Mouse (Mus musculus) ES-E14 (cell line): ENCODE data around the gene Ell. TPM values are rescaled to one million over a fixed set of nuclear protein-coding genes. Genes with fewer than 3 reads are reported as not detected.

Experiments used
- DNase-seq: peaks from one replicate; pipeline ENCODE4 v3.0.0-alpha.2; 2013; ENCODE audit warnings: low read depth, low spot score
- H3K27ac ChIP-seq: 2 replicates; pipeline ENCODE4 v1.5.1; 2012; ENCODE audit warnings: low read depth, mild to moderate bottlenecking, low read length, moderate library complexity, mixed read lengths; ENCODE audit not compliant: poor library complexity, insufficient read depth, severe bottlenecking
- H3K36me3 ChIP-seq: 2 replicates; pipeline ENCODE4 v1.6.1; 2012; ENCODE audit warnings: mild to moderate bottlenecking, low read length, moderate library complexity, mixed read lengths; ENCODE audit not compliant: control insufficient read depth, poor library complexity, insufficient read depth, severe bottlenecking
- H3K4me1 ChIP-seq, 2 experiments: fragments of 150-350 bp in 1 of 2; sonication (generic) in 1 of 2; 2 replicates each; pipeline ENCODE4 v1.6.1; 2012; ENCODE audit warnings: low read length in 2 of 2, mild to moderate bottlenecking in 1 of 2, mixed read lengths in 1 of 2; ENCODE audit not compliant: control insufficient read depth in 2 of 2, insufficient read depth in 2 of 2, poor library complexity in 1 of 2
- H3K4me3 ChIP-seq, 2 experiments: fragments of 150-350 bp in 1 of 2; sonication (generic) in 1 of 2; 2 replicates each; pipeline ENCODE4 v1.5.1; 2012; ENCODE audit warnings: low read length in 2 of 2, low read depth in 1 of 2, mild to moderate bottlenecking in 1 of 2, mixed read lengths in 1 of 2; ENCODE audit not compliant: insufficient read depth in 1 of 2, poor library complexity in 1 of 2, severe bottlenecking in 1 of 2
- H3K9ac ChIP-seq: 2 replicates; pipeline ENCODE4 v1.6.1; 2012; ENCODE audit warnings: low read depth, mild to moderate bottlenecking, low read length, mixed read lengths; ENCODE audit not compliant: poor library complexity, insufficient read depth, severe bottlenecking
- H3K9me3 ChIP-seq: fragments of 150-350 bp; sonication (generic); 2 replicates; pipeline ENCODE4 v1.6.1; 2012; ENCODE audit warnings: low read depth, mild to moderate bottlenecking, low read length; ENCODE audit not compliant: control insufficient read depth, insufficient read depth
- CHD2 ChIP-seq: IDR thresholded peaks from 2 replicates; pipeline ENCODE4 v1.6.1; 2014; ENCODE audit warnings: mild to moderate bottlenecking, low read depth, low read length, inconsistent platforms
- HCFC1 ChIP-seq: IDR thresholded peaks from 2 replicates; pipeline ENCODE4 v1.6.1; 2012; ENCODE audit warnings: low read length, inconsistent platforms, borderline replicate concordance; ENCODE audit not compliant: insufficient read depth
- MAFK ChIP-seq: IDR thresholded peaks from 2 replicates; pipeline ENCODE4 v1.6.1; 2014; ENCODE audit warnings: mild to moderate bottlenecking, low read depth, low read length, inconsistent platforms; ENCODE audit not compliant: insufficient read depth
- ZC3H11A ChIP-seq: IDR thresholded peaks from 2 replicates; pipeline ENCODE4 v1.6.1; 2012; ENCODE audit warnings: low read depth, mild to moderate bottlenecking, inconsistent platforms, low read length, borderline replicate concordance
- ZNF384 ChIP-seq: IDR thresholded peaks from 2 replicates; pipeline ENCODE4 v1.6.1; 2012; ENCODE audit warnings: low read depth, low read length, inconsistent platforms
- in situ Hi-C, 2 experiments: fragments of 600-800 bp; cut with MboI; formaldehyde crosslinking; loops; one replicate each; pipeline ENCODE4 v1.15.1; 2025; ENCODE audit warnings: low sequenced_read_pairs in 2 of 2, inconsistent platforms in 1 of 2; ENCODE audit not compliant: unreplicated experiment in 2 of 2
- total RNA-seq: library from RNA; depleted of rRNA; stranded (reverse); fragments of 300-350 nt; gene quantifications from 2 replicates; pipeline ENCODE4 v1.2.3, GENCODE M21; 2012

Gene Ell
- total RNA-seq, 1 experiment, result 15.8 TPM

GRCm38 (mm10) chr8:70616645-70617044 is 77.4 kb downstream of the Ell start:
- Histone ChIP-seq H3K4me3 (no peak overlapping the region), H3K4me1 (peaks cover 2 to 23% of the 10 kb centered on the region in 2 experiments; a peak in 2 of 4 replicates), H3K9me3 (no peaks in the 10 kb centered on the region), H3K9ac (no peak overlapping the region), H3K27ac (no peak overlapping the region), H3K36me3 (no peaks in the 10 kb centered on the region)
- TF ChIP-seq ZC3H11A (no peak), ZNF384 (no peak), MAFK (no peak), HCFC1 (no peak), CHD2 (no peak)
- in situ Hi-C loops, result no loop called here
- DNase-seq, result no peak

- Histone ChIP-seq H3K36me3 (no peaks in the 10 kb centered on the region), H3K27ac (no peak overlapping the region), H3K9me3 (no peaks in the 10 kb centered on the region), H3K4me3 (no peak overlapping the region; a peak in 2 of 4 replicates), H3K9ac (0 out of 2 replicates have a peak overlapping the region, but pooled peaks have one; percentile 11), H3K4me1 (peaks cover 2 to 23% of the 10 kb centered on the region in 2 experiments; a peak in 2 of 4 replicates)
- in situ Hi-C loops, result no loop called here
- DNase-seq, result no peak
- TF ChIP-seq MAFK (no peak), ZC3H11A (no peak), CHD2 (no peak), HCFC1 (no peak), ZNF384 (no peak)
Observed at GRCm38 (mm10) chr8:70617985-70618384, 78.7 kb downstream of the Ell start.

DNA sequence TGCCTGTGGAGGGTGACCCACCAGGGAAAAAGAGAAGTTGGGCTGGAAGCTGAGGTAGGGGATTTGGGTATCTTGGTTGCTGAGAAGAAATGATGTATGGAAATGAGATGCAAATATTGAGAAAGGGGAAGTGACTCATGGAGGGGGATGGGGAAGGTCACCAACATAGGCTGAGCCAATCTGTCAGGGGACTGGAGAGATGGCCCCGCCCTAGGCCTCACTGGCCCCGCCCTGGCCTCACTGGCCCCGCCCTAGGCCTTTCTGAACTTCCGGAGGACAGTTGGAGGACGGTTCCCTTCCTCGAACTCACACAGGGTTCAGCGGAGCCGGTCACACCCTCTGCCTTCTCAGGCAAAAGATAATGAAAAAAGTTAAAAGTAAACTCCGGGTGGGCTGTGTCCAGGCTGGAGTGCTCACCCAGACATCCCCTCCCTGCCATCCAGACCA is 79.7 kb downstream of the Ell start:
- Histone ChIP-seq H3K4me3 (peak overlapping the region in 1 of 2 experiments; percentile 47; a peak in 2 of 4 replicates), H3K27ac (no peak overlapping the region; the same call in 1 of the 2 replicates), H3K4me1 (peaks cover 2 to 23% of the 10 kb centered on the region in 2 experiments; a peak in 2 of 4 replicates), H3K9ac (peak overlapping the region; percentile 7; the same call in 1 of the 2 replicates), H3K36me3 (no peaks in the 10 kb centered on the region), H3K9me3 (no peaks in the 10 kb centered on the region)
- no peak for DNase-seq
- in situ Hi-C loops, result no loop called here
- TF ChIP-seq MAFK (no peak), ZNF384 (no peak), HCFC1 (no peak), ZC3H11A (no peak), CHD2 (no peak)

DNA sequence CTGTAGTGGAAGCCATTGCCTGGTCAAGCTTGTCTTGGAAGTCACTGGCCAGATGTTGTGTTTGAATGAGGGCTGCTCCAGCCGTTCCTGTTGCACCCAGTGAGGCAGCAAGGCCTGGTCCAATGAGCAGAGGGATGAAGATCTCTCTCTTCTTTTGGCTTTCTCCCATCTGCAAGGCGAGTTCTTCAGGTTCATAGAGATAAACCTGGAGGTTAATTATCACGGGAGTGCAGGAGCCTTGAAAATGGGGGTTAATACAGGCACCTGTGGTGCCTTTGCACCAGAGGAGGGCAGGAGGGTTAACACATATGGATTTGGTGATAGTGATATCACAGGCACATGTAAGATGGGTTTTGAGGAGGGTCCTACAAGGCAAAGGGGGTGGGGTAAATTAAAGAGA is 83.0 kb downstream of the Ell start:
- H3K4me3 ChIP-seq, result no peak overlapping the region
- H3K9ac ChIP-seq, result no peak overlapping the region
- no peak overlapping the region for H3K27ac ChIP-seq
- H3K9me3 ChIP-seq, result no peaks in the 10 kb centered on the region
- H3K36me3 ChIP-seq, result no peaks in the 10 kb centered on the region
- in situ Hi-C loops, result no loop called here
- peaks cover 2 to 19% of the 10 kb centered on the region in 2 experiments; a peak in 2 of 4 replicates for H3K4me1 ChIP-seq
- no peak for TF ChIP-seq MAFK
- no peak for TF ChIP-seq ZC3H11A
- no peak for TF ChIP-seq HCFC1
- TF ChIP-seq CHD2, result no peak
- TF ChIP-seq ZNF384, result no peak
- DNase-seq, result no peak
